Mouse (Mus musculus): ENCODE measurements around the gene Helb.

DNA sequence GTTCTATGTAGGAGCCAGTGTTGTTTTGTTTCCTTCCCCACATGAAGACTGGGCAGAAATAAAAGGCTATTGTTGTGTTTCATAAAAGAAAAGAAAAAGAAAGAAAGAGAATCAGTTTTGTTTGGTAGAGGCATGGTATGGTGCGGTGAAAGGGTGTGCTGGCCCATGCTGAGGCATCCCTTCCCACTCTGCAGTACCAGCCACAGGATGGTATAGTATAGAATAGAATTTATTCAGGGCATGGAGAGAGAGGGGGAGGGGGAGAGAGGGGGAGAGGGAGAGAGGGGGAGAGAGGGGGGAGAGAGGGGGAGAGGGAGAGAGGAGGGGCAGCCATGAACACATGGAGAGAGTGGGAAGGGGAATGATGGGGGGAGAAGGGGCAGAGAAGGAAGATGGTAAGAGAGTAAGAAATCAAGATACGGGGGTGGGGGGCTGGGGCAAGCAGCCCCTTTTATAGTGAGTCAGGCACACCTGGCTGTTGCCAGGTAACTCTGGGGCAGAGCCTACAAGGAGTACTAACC, 68.0 kb downstream of the Helb start:
- TF ChIP-seq CTCF (IDR thresholded peaks at IDR 0.05; ENCODE audit: low read depth) (no peak), EP300 (IDR thresholded peaks at IDR 0.05; ENCODE audit: low read depth) (no peak)
